Mouse (Mus musculus): ENCODE measurements around the gene Epp13.
A peak's percentile ranks its signal among the peaks of the same experiment; 100 is the strongest.
"Not testable (repeated sequence)": the region's sequence is repeated elsewhere in the genome, so short reads cannot be mapped to it uniquely, and the experiment has no call there.

Epp13 gene

DNA sequence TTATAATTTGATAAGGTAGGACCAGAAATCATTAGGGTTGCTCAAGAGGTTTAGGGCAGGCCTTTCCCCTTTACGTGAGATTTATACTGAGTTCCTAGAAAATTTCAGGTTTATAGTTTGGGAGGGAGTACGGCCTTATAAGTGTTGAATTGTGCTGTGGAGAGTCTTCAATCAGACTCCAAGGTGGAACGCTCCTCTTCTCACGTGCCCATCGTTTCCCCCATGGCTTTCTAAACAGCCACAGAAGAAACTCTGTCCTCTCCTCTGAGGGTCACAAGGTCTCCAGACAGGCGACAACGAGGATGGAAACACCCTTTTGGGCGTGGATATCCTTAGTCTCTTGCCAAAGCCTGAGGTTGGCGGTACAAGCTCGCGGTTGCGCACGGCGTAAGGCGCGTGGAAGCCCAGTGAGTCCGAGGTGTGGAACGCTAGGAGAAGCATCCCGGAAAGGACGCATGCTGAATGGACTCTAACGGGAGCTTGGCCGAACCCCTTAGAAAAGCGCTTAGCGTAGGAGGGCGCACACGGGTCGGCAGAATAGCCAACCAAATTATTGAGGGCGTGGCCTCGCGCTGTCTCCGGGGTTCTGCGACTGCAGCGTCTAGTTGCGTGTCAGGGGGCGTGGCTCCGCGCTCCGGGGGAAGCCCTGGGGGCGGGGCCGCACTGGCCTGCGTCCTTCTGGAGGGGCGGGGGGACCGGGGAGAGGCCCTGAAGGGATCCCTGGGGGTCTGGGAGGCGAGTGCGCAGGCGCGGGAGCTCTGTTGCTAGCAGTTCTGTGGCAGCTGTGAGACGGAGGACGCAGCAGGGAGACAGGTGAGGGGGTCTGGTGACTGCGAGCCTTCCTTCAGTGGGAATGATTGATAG, 33.6 kb downstream of the Epp13 start, which contains the start of gene Zfp667:
Gene Zfp667, plus strand, starts transcription at position 738 of the 864 bp plus-strand sequence.
- DNase-seq, result peak; percentile 99

DNA sequence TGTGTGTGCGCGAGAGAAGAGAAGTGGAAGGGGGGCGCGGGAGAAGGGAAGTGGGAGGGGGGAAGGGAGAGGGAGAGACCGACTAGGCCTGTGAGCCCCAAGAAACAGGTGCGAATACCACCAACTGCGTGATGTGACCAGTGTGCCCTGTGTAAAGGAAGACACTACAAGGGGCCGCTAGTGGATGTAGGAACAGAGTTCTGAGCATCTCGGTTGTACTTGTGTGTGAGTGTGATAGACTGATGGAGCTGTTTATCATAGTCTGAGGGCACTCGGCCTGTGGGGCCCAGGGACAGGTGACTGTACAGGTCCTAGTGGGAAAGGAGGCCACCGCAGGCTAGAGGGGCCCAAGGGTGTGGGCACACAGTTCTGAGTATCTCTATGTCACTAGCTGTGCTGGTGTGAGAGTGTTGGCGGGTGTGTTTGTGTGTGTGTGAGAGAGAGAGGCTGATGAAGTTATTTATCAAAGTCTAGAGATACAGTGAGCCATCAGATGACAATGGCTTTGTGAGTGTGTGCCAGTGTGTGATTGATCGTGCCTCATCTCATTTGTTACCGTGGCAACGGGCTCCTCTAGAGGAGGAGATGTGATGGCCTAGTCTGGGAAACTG, 34.5 kb downstream of the Epp13 start:
- DNase-seq, result peak; percentile 30

DNA sequence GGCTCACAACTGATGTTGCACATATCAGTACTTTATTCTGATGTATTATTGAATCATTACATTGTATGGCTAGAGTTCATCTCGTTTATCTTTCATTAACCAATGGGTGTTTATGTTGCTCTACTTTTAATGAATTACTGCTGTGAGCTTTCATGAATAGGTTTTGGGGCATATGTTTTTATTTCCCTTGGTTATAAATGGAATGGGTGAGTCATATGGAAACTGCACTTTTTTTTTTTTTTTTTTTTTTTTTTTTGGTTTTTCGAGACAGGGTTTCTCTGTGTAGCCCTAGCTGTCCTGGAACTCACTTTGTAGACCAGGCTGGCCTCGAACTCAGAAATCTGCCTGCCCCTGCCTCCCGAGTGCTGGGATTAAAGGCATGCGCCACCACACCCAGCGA, 38.6 kb downstream of the Epp13 start:
- not testable (repeated sequence) for DNase-seq

DNA sequence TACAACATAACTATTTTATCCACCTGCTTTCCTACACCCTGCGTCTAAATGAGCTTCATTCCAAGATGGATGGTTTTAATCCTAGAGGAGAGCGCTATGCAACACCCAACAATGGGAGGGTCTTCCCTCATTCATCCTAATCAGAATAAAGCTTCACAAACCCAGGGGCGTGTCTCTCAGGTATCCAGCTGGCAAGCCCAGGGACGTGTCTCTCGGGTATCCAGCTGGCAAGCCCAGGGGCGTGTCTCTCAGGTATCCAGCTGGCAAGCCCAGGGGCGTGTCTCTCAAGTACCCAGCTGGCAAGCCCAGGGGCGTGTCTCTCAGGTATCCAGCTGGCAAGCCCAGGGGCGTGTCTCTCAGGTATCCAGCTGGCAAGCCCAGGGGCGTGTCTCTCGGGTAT, 48.3 kb downstream of the Epp13 start:
- not testable (repeated sequence) for DNase-seq

DNA sequence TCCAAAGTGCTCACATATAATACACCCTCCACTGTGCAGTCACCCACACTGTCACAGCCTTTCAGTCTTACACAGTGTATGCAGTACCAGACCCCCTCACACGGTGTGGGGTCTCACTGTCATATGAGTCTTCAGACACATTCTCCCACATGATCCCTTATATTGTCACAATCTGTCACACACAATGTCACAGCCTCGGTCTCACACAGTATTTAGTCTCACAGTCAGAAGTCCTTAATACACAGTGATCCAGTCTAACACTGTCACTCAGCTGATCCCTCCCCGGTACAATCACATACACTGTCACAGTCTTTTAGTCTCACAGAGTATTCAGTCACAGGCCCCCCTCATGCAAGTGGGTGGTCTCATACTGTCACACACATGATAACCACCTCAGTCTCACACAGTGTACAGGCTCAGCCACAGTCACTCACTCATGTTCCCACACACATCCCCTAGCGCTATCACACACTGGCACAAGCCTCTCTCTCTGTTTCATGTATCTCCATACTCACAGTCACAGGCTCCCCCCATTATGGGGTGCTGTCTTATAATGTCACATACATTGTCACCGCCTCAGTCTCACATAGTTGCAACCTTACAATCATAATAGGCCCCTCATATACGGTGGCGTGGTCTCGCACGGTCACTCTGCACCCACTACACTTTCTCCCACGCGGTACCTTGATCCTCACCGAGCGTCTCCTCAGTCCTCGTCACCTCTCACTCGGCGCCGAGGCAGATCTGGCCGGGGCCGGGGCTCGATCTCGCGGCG, 78.1 kb downstream of the Epp13 start:
- DNase-seq, result no peak

DNA sequence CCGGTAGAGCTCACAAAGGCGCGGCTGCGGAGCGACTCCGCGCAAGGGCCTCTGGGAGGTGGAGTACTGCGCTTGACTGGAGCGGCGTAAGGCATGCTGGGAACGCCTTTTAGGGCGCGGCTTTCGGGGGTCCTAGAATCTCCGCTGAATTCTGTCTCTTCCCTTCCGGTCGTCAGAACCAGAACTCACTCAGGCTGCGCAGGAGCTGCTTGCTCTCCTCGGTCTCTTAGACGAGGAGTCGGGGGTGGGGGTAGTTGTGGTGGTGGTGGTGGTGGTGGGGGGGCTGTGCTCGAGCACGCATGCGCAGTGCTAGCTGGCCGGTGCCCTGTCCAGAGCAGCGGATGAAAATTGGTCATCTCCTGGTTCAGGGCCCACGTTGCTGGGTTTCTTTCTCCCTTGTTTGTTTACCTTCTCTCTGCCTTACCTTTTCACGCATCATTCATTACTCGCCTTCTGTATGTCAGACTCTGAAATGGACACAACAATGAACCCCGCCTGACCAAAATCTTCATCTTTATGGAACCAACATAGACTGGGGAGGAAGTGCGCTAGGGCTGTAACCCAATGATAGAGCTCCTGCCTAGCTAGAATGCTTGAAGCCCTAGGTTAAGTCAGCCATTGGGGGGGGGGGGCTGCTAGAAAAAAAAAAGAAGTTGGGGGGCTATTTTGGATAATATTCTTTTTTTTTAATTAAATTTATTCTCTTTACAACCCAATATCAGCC, 78.9 kb downstream of the Epp13 start, which contains the start of gene Zfp583:
Gene Zfp583, minus strand, starts transcription at position 53 of the 724 bp plus-strand sequence.
- peak; percentile 91 for DNase-seq
